Mouse (Mus musculus) MEL (cell line): ENCODE results near the gene Usp29.

Experiments used
- CTCF ChIP-seq, 3 experiments: IDR thresholded peaks in 2 of 3; conservative IDR thresholded peaks in 1 of 3; 2 replicates each; pipeline ENCODE4 v1.5.1; 2011 to 2012; ENCODE audit warnings: low read length in 3 of 3, low read depth in 2 of 3, mild to moderate bottlenecking in 2 of 3, improper control_type of control experiment in 1 of 3, inconsistent platforms in 1 of 3, mixed read lengths in 1 of 3, moderate library complexity in 1 of 3; ENCODE audit not compliant: control insufficient read depth in 1 of 3, insufficient read depth in 1 of 3, poor library complexity in 1 of 3, severe bottlenecking in 1 of 3
- E2F4 ChIP-seq: IDR thresholded peaks from 2 replicates; pipeline ENCODE4 v1.6.1; 2011; ENCODE audit warnings: low read depth, low read length, improper control_type of control experiment, borderline replicate concordance
- GATA1 ChIP-seq: IDR thresholded peaks from 2 replicates; pipeline ENCODE4 v1.6.1; 2011; ENCODE audit warnings: low read depth, low read length, improper control_type of control experiment
- MAX ChIP-seq: IDR thresholded peaks from 2 replicates; pipeline ENCODE4 v1.6.1; 2011; ENCODE audit warnings: low read length, improper control_type of control experiment
- NRF1 ChIP-seq: IDR thresholded peaks from 2 replicates; pipeline ENCODE4 v1.6.1; 2014; ENCODE audit warnings: low read depth, mild to moderate bottlenecking, inconsistent platforms, low read length, improper control_type of control experiment, moderate library complexity; ENCODE audit not compliant: poor library complexity, insufficient read depth, severe bottlenecking
- POLR2A ChIP-seq, 2 experiments: IDR thresholded peaks; 2 replicates each; pipeline ENCODE4 v1.6.1; 2011 to 2012; ENCODE audit warnings: low read length in 2 of 2, mild to moderate bottlenecking in 2 of 2, control low read depth in 1 of 2, improper control_type of control experiment in 1 of 2, low read depth in 1 of 2, moderate library complexity in 1 of 2; ENCODE audit not compliant: control insufficient read depth in 1 of 2, insufficient read depth in 1 of 2, poor library complexity in 1 of 2
- RCOR1 ChIP-seq: IDR thresholded peaks from 2 replicates; pipeline ENCODE4 v1.6.1; 2012; ENCODE audit warnings: low read depth, mild to moderate bottlenecking, inconsistent platforms, low read length, improper control_type of control experiment
- TAL1 ChIP-seq: IDR thresholded peaks from 2 replicates; pipeline ENCODE4 v1.6.1; 2012; ENCODE audit warnings: mild to moderate bottlenecking, inconsistent platforms, low read length, moderate library complexity, mixed read lengths
- USF1 ChIP-seq: IDR thresholded peaks from 2 replicates; pipeline ENCODE4 v1.6.1; 2014; ENCODE audit warnings: low read depth, mild to moderate bottlenecking, inconsistent platforms, low read length, improper control_type of control experiment, moderate library complexity
- ZKSCAN1 ChIP-seq: IDR thresholded peaks from 2 replicates; pipeline ENCODE4 v1.6.1; 2012; ENCODE audit warnings: low read depth, mild to moderate bottlenecking, inconsistent platforms, low read length, improper control_type of control experiment, moderate library complexity
- ZMIZ1 ChIP-seq: IDR thresholded peaks from 2 replicates; pipeline ENCODE4 v1.6.1; 2012; ENCODE audit warnings: low read depth, mild to moderate bottlenecking, inconsistent platforms, low read length, improper control_type of control experiment, moderate library complexity

DNA sequence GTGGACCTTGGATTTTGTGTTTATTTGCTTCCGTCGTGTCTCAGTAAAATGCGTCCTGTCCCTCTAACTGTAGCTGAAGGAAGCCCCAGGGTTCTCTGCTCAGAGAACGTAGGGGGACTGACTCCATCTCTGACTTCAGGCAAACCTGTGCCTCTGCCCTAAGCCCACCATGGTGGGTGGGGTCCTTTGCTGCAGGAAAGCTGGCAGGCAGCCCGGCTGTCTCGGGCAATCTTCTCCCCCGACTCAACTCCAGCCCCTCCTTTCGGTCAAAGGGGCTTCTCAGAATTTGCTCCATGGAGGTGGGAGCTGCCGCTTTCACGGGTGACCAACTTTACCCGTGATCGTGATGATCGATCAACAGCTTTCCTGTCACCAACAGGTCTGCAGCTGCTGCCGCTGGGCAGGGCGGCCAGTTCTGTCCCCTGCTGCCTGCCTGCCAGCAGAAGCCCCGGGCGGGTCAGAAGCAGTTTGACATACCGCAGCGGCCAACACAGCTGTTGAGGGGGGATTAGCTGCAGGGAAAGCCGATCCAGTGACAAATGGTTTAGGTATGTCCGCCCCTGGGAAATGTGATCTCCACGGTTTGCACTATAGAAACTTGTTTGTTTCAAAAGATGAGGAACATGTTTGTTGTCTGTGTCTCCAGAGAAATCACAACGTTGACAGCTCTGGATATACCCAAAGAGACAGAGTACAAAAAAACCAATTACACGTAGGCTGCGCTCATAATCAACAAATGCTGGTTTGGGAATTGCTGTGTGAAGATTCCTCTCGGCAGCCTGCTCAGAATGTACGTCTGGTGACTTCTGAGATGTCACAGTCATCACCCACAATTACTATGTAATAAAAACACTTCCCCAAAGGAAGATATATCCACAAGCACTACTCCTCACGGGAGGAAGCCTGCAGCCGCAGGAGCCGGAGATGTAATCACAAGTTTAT is 183.3 kb downstream of the Usp29 start:
- TF ChIP-seq GATA1 (no peak), E2F4 (no peak), TAL1 (no peak), RCOR1 (no peak), NRF1 (no peak), CTCF (IDR thresholded peaks at IDR 0.05 in 2 of 3, conservative IDR thresholded peaks at IDR 0.05 in 1 of 3; ENCODE audit: control insufficient read depth in 1 of 3, insufficient read depth in 1 of 3, low read depth in 2 of 3, low read length in 3 of 3, poor library complexity in 1 of 3, severe bottlenecking in 1 of 3) (no peak), USF1 (no peak), ZMIZ1 (no peak), POLR2A (IDR thresholded peaks at IDR 0.05; ENCODE audit: control insufficient read depth in 1 of 2, insufficient read depth in 1 of 2, low read depth in 1 of 2, low read length in 2 of 2, poor library complexity in 1 of 2) (no peak), MAX (no peak), ZKSCAN1 (no peak)
